Mouse (Mus musculus): Measurements from ENCODE around the gene Setd1b.

Setd1b gene

GRCm38 (mm10) chr5:123142161-123143157, at the start of gene Setd1b:
TSS of gene Setd1b (plus strand) at chr5:123142193.
- peak; percentile 83 for DNase-seq

GRCm38 (mm10) chr5:123093077-123093633, 48.8 kb upstream of the Setd1b start:
- DNase-seq, result no peak

- no peak for DNase-seq
Measured at GRCm38 (mm10) chr5:123094238-123094991, 47.6 kb upstream of the Setd1b start.

GRCm38 (mm10) chr5:123096299-123096698, 45.7 kb upstream of the Setd1b start:
- DNase-seq, result no peak

GRCm38 (mm10) chr5:123098487-123098886, 43.5 kb upstream of the Setd1b start:
- no peak for DNase-seq

- no peak for DNase-seq
Measured at GRCm38 (mm10) chr5:123102376-123102775, 39.6 kb upstream of the Setd1b start.

GRCm38 (mm10) chr5:123103556-123103955, 38.4 kb upstream of the Setd1b start:
- DNase-seq, result no peak

- no peak for DNase-seq
Measured at GRCm38 (mm10) chr5:123104769-123105168, 37.2 kb upstream of the Setd1b start.

- DNase-seq, result no peak
Measured at GRCm38 (mm10) chr5:123109452-123110203, 32.4 kb upstream of the Setd1b start.

GRCm38 (mm10) chr5:123110296-123110721, 31.7 kb upstream of the Setd1b start:
- no peak for DNase-seq

- DNase-seq, result no peak
Measured at GRCm38 (mm10) chr5:123114109-123114508, 27.9 kb upstream of the Setd1b start.

GRCm38 (mm10) chr5:123114924-123115323, 27.1 kb upstream of the Setd1b start:
- peak; percentile 70 for DNase-seq

- DNase-seq, result no peak
Measured at GRCm38 (mm10) chr5:123116080-123116479, 25.9 kb upstream of the Setd1b start.

GRCm38 (mm10) chr5:123117257-123117656, 24.7 kb upstream of the Setd1b start:
- DNase-seq, result peak; percentile 88

GRCm38 (mm10) chr5:123117773-123118172, 24.2 kb upstream of the Setd1b start:
- DNase-seq, result no peak

GRCm38 (mm10) chr5:123118826-123119225, 23.2 kb upstream of the Setd1b start:
- DNase-seq, result no peak

- no peak for DNase-seq
Measured at GRCm38 (mm10) chr5:123120624-123121215, 21.3 kb upstream of the Setd1b start.

GRCm38 (mm10) chr5:123122181-123122580, 19.8 kb upstream of the Setd1b start:
- DNase-seq, result peak; percentile 56

- no peak for DNase-seq
Measured at GRCm38 (mm10) chr5:123125105-123125504, 16.9 kb upstream of the Setd1b start.

- DNase-seq, result peak; percentile 83
Measured at GRCm38 (mm10) chr5:123125638-123126406, 16.2 kb upstream of the Setd1b start.

GRCm38 (mm10) chr5:123127031-123127430, 15.0 kb upstream of the Setd1b start:
- peak; percentile 19 for DNase-seq

Data from thymus, postnatal 14 days (tissue).